24 mouse cellular contexts compared by ENCODE assay signal in genomic region chr7:71469951-71470350, GRCm38 (mm10).
DNase-seq lines count a peak whose midpoint lies in the region; ATAC-seq lines count a peak whose summit lies in the region.
"Had no signal": no experiment of that assay in that cellular context is flagged by ENCODE, and none has a peak within 500 bp of the region (broad histone marks: within the 10 kb centered on the region; RNA-seq: fewer than 3 reads in every experiment).

No protein-coding gene starts in this region.

- DNase-seq in adrenal gland, adult 8-10 months, result peak; percentile 25
- DNase-seq in adrenal gland, postnatal 25 days, result no peak
- DNase-seq in kidney, postnatal 4 days, result no peak
- peak; percentile 66 for DNase-seq in ovary, adult 18-20 months (ENCODE audit: low spot score)
- DNase-seq in ovary, postnatal 10 days (ENCODE audit: low spot score), result no peak
- DNase-seq in adrenal gland, postnatal 14 days, result peak; percentile 27
- DNase-seq: cerebellum, adult 18-20 months; cerebellum, adult 9-11 months; cerebellum, postnatal 36 days; gastrocnemius, postnatal 14 days; heart, adult 2 months; heart, postnatal 36 days had no signal

- H3K4me2 ChIP-seq in kidney, embryonic 15.5 days, result no peak overlapping the region
- H3K4me2 ChIP-seq in midbrain, embryonic 13.5 days (replicated peaks), result no peak overlapping the region
- H3K4me2 ChIP-seq: embryonic facial prominence, embryonic 13.5 days; forebrain, embryonic 12.5 days; heart, embryonic 13.5 days; hindbrain, embryonic 12.5 days had no signal

- peak overlapping the region; percentile 95 for H3K27ac ChIP-seq in kidney, embryonic 15.5 days
- H3K27ac ChIP-seq in midbrain, embryonic 13.5 days, result no peak overlapping the region
- H3K27ac ChIP-seq: embryonic facial prominence, embryonic 13.5 days; forebrain, embryonic 12.5 days; heart, embryonic 13.5 days; hindbrain, embryonic 12.5 days had no signal

- WGBS in kidney, embryonic 15.5 days, result 69% methylated on average over 4 of the region's 4 CpGs
- WGBS in midbrain, embryonic 13.5 days, result 85% methylated on average over 4 of the region's 4 CpGs

- H3K4me3 ChIP-seq in kidney, embryonic 15.5 days (replicated peaks), result no peak overlapping the region
- no peak overlapping the region for H3K4me3 ChIP-seq in midbrain, embryonic 13.5 days (replicated peaks)
- H3K4me3 ChIP-seq: embryonic facial prominence, embryonic 13.5 days; forebrain, embryonic 12.5 days; heart, adult 2 months; heart, embryonic 13.5 days; hindbrain, embryonic 12.5 days had no signal

- no peak for ATAC-seq in kidney, embryonic 15.5 days (replicated peaks; ENCODE audit: low FRiP score)
- no peak for ATAC-seq in midbrain, embryonic 13.5 days
- ATAC-seq: activated CD4-positive, CD25-positive, alpha-beta regulatory T cell, adult 4 months; forebrain, embryonic 16.5 days; hindbrain, embryonic 16.5 days; inflammation-experienced regulatory T-cells, adult 6 months; Patski had no signal

- H3K9ac ChIP-seq in kidney, embryonic 15.5 days, result no peak overlapping the region
- no peak overlapping the region for H3K9ac ChIP-seq in midbrain, embryonic 13.5 days (replicated peaks)
- H3K9ac ChIP-seq: embryonic facial prominence, embryonic 13.5 days; forebrain, embryonic 12.5 days; heart, embryonic 13.5 days; hindbrain, embryonic 12.5 days had no signal

- no peaks in the 10 kb centered on the region for H3K9me3 ChIP-seq in kidney, embryonic 15.5 days (replicated peaks)
- no peaks in the 10 kb centered on the region for H3K9me3 ChIP-seq in midbrain, embryonic 13.5 days
- H3K9me3 ChIP-seq: embryonic facial prominence, embryonic 13.5 days; forebrain, embryonic 12.5 days; heart, embryonic 13.5 days; hindbrain, embryonic 12.5 days had no signal

- no peaks in the 10 kb centered on the region for H3K27me3 ChIP-seq in kidney, embryonic 15.5 days
- H3K27me3 ChIP-seq in midbrain, embryonic 13.5 days, result no peaks in the 10 kb centered on the region
- H3K27me3 ChIP-seq: CH12.LX; embryonic facial prominence, embryonic 13.5 days; forebrain, embryonic 12.5 days; heart, embryonic 13.5 days; hindbrain, embryonic 12.5 days; Patski had no signal

- H3K4me1 ChIP-seq in kidney, embryonic 15.5 days, result peaks cover 44% of the 10 kb centered on the region
- 0 out of 2 replicates have a peak, but pooled peaks cover 4% of the 10 kb centered on the region for H3K4me1 ChIP-seq in midbrain, embryonic 13.5 days (replicated peaks)
- H3K4me1 ChIP-seq: forebrain, embryonic 12.5 days had no signal

- no peaks in the 10 kb centered on the region for H3K36me3 ChIP-seq in kidney, embryonic 15.5 days
- no peaks in the 10 kb centered on the region for H3K36me3 ChIP-seq in midbrain, embryonic 13.5 days
- H3K36me3 ChIP-seq: embryonic facial prominence, embryonic 13.5 days; forebrain, embryonic 12.5 days; heart, embryonic 13.5 days; hindbrain, embryonic 12.5 days had no signal

Comparison
In these comparisons a context has a peak if more than half of its experiments do, and no peak if none do; other contexts are left out.
1. DNase-seq: peak in adrenal gland, adult 8-10 months (single experiment), ovary, adult 18-20 months (single experiment) and adrenal gland, postnatal 14 days (single experiment); none in adrenal gland, postnatal 25 days (single experiment), kidney, postnatal 4 days (0 of 2) and ovary, postnatal 10 days (single experiment).